Mouse (Mus musculus) embryonic fibroblast, embryonic 13.5 days (primary cell): ENCODE results near the gene Vapb.

Experiments used
- CTCF ChIP-seq: IDR thresholded peaks from 2 replicates; pipeline ENCODE4 v1.5.1; 2011; ENCODE audit warnings: mild to moderate bottlenecking, control low read depth, low read length, moderate library complexity, borderline replicate concordance; ENCODE audit not compliant: insufficient read depth
- POLR2A ChIP-seq: IDR thresholded peaks from 2 replicates; pipeline ENCODE4 v1.6.1; 2011; ENCODE audit warnings: low read depth, mild to moderate bottlenecking, control low read depth, low read length, moderate library complexity

GRCm38 (mm10) chr2:173744070-173744815 is 6.9 kb downstream of the Vapb start:
- no peak for TF ChIP-seq CTCF
- no peak for TF ChIP-seq POLR2A
